Mouse (Mus musculus) bone marrow, adult 2 months (tissue): ENCODE results near the gene Entr1. TPM values are rescaled to one million over a fixed set of nuclear protein-coding genes. Genes with fewer than 3 reads are reported as not detected.

Source experiments
- H3K27ac ChIP-seq: fragments of 200-500 bp; 2 replicates; pipeline ENCODE4 v1.5.1; 2012; ENCODE audit warnings: low read depth, mild to moderate bottlenecking, control low read depth, inconsistent platforms, low read length; ENCODE audit not compliant: control insufficient read depth, poor library complexity, insufficient read depth
- H3K4me1 ChIP-seq: fragments of 200-500 bp; 2 replicates; pipeline ENCODE4 v1.6.1; 2011; ENCODE audit warnings: low read length; ENCODE audit not compliant: control insufficient read depth, insufficient read depth
- H3K4me3 ChIP-seq: fragments of 200-500 bp; replicated peaks from 2 replicates; pipeline ENCODE3; 2011; ENCODE audit warnings: mild to moderate bottlenecking, low read depth, low read length, control low read depth; ENCODE audit not compliant: control insufficient read depth
- CTCF ChIP-seq: fragments of 200-500 bp; IDR thresholded peaks from 2 replicates; pipeline ENCODE4 v1.5.1; 2011; ENCODE audit warnings: low read length, control low read depth; ENCODE audit not compliant: control insufficient read depth, insufficient read depth
- POLR2A ChIP-seq: fragments of 200-500 bp; IDR thresholded peaks from 2 replicates; pipeline ENCODE4 v1.6.1; 2011; ENCODE audit warnings: low read depth, mild to moderate bottlenecking, control low read depth, low read length, borderline replicate concordance; ENCODE audit not compliant: control insufficient read depth
- WGBS: fragments of 180-500 bp; shearing (Covaris S2); methylation state at CpG from one replicate; pipeline ENCODE4 v1.1.7; 2018; 5-methylcytosine and 5-hydroxymethylcytosine counted together
- polyA plus RNA-seq: library from polyadenylated mRNA; stranded (reverse); fragments of >200 nt; gene quantifications from 2 replicates; pipeline ENCODE4 v1.2.4, GENCODE M21; 2011; ENCODE audit warnings: low replicate concordance; ENCODE audit not compliant: missing spikeins, insufficient read depth, insufficient read length

Entr1 gene
- 56.8 and 78.4 TPM in 2 replicates for polyA plus RNA-seq

GRCm38 (mm10) chr2:26389154-26389690 is at the start of gene Entr1, which contains the start of gene Pmpca:
Entr1 (minus strand) TSS chr2:26389316.
Pmpca (plus strand) TSS chr2:26389339.
- peak; percentile 84; the same call in 1 of the 2 replicates for TF ChIP-seq POLR2A
- no peak for TF ChIP-seq CTCF
- Histone ChIP-seq H3K4me1 (no peaks in the 10 kb centered on the region; the same call in 1 of the 2 replicates), H3K4me3 (peak within 1 kb of the TSS; percentile 83), H3K27ac (peak within 1 kb of the TSS; percentile 82; the same call in 1 of the 2 replicates)
- under 1% methylated on average over 60 of the region's 60 CpGs for WGBS

- TF ChIP-seq CTCF (no peak), POLR2A (no peak)
- no peaks in the 10 kb centered on the region for H3K4me1 ChIP-seq
- H3K4me3 ChIP-seq, result no peak overlapping the region
- 94% methylated on average over 7 of the region's 7 CpGs for WGBS
- no peak overlapping the region for H3K27ac ChIP-seq
Measured at GRCm38 (mm10) chr2:26438373-26438772, 49.3 kb upstream of the Entr1 start.

DNA sequence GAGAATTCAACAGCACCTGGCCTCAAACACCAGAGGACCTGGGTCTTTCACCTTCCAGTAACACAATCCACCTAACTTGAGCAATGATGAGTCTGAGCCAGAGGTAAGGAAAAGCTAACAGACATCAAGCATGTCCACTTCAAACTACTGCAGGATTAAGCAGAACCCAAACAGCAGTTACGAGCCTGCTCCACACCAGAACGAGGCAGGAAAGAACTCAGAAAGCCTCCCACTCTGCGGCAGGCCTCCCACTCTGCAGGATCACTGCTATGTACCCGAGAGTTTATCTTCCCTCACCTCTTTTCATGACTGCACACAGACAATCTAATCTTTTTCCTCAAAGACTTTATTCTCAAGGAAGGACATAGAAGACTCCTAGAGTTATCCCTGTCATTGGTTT is 48.1 kb upstream of the Entr1 start:
- WGBS, result 78% methylated on average over 4 of the region's 4 CpGs
- no peak overlapping the region for H3K27ac ChIP-seq

DNA sequence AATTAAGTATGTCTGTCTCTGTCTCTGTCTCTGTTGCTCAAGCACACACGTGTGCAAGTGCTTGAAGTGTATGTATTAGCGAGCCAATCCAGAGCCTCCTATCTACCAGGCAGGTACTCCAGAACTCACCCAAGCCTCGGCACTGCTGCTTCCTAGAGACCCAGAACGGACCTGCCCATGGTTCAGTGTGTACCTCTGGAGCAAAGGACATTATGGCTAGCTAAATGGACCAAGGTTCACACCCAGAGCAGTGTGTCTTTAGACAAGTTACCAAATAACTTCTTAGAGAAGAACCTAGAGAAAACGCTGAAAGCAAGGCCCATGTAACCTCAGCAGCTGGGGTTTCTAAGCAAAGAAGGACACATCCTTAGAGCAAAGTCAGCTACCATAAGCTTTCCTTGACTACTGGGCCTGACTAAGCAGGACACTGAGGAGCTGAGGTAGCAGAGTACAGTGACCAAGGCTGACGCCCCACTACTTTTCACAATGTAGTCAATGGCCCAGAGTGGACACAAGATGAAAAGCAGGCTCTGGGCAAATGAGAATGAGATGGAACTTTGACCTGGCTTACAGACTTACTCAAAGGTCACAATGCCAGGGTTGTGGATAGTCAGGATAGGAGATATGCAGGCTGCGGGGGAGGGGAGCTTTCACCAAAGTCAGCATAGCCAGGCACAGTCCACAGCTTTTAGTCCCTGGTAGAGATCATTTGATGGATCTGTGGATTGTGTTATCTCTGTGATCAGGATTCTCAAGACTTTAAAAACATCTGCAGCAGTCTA is 45.9 kb upstream of the Entr1 start:
- 87% methylated on average over 7 of the region's 7 CpGs for WGBS
- no peaks in the 10 kb centered on the region for H3K4me1 ChIP-seq
- TF ChIP-seq CTCF (no peak), POLR2A (no peak)
- no peak overlapping the region for H3K27ac ChIP-seq
- H3K4me3 ChIP-seq, result no peak overlapping the region

More for the DNA sequence above, 48.1 kb upstream of the Entr1 start:
- TF ChIP-seq POLR2A, result no peak
- TF ChIP-seq CTCF, result no peak
- Histone ChIP-seq H3K4me3 (no peak overlapping the region), H3K4me1 (no peaks in the 10 kb centered on the region)

DNA sequence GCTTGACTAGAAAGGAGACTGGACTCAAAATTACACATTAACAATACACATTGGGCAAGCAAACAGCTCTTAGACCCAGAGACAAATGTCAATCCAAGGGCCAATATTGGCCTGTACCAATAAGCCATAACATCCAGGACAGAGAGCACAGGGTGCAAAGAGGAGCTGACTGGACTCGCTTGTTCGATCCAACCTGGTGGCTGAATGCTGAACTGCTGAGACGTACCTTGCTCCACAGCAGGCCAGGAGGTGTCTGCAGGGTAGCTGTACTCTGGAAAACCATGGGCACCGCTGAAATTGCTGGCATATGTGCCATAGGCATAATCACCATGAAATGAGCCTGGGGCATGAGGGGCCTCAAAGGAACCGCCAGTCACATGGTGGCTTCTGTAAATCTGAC is 40.7 kb upstream of the Entr1 start:
- Histone ChIP-seq H3K4me3 (no peak overlapping the region), H3K27ac (no peak overlapping the region), H3K4me1 (no peaks in the 10 kb centered on the region)
- TF ChIP-seq CTCF, result no peak
- no peak for TF ChIP-seq POLR2A
- WGBS, result 90% methylated on average over 5 of the region's 5 CpGs

GRCm38 (mm10) chr2:26424541-26424940 is 35.4 kb upstream of the Entr1 start:
- 90% methylated on average over 2 of the region's 2 CpGs for WGBS
- TF ChIP-seq CTCF (no peak), POLR2A (no peak)
- no peaks in the 10 kb centered on the region for H3K4me1 ChIP-seq
- H3K4me3 ChIP-seq, result no peak overlapping the region
- H3K27ac ChIP-seq, result no peak overlapping the region

- no peak overlapping the region for H3K27ac ChIP-seq
- WGBS, result 83% methylated on average over 1 of the region's 1 CpGs
- TF ChIP-seq CTCF (no peak), POLR2A (no peak)
Measured at GRCm38 (mm10) chr2:26423086-26423485, 34.0 kb upstream of the Entr1 start.

DNA sequence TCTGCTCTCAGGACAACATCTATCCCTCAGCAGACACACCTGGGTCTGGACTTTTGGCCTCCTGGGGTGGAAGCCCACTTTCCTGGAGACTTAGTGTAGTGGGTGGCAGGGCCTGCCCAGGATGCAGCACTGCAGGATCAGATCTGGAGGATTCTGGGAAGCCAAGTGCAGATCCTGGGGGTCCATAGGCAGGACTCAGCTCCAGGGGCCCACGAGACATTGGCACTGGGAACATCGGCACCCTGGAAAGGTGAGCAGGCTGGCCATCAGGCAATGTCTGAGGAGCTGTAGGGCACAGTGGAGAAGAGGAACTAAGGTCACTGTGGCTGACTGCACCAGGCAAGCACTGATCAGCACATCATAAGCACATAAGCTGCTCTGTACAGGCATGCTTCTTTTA is 32.9 kb upstream of the Entr1 start:
- 88% methylated on average over 2 of the region's 2 CpGs for WGBS
- H3K4me1 ChIP-seq, result no peaks in the 10 kb centered on the region
- H3K4me3 ChIP-seq, result no peak overlapping the region
- no peak overlapping the region for H3K27ac ChIP-seq
- TF ChIP-seq CTCF (no peak), POLR2A (no peak)

More at GRCm38 (mm10) chr2:26423086-26423485, 34.0 kb upstream of the Entr1 start:
- no peak overlapping the region for H3K4me3 ChIP-seq
- no peaks in the 10 kb centered on the region for H3K4me1 ChIP-seq
